Mouse (Mus musculus) embryonic facial prominence, embryonic 11.5 days (tissue): ENCODE measurements around the gene Aph1c. TPM values are rescaled to one million over a fixed set of nuclear protein-coding genes. Genes with fewer than 3 reads are reported as not detected.

Experiments
- ATAC-seq: fragments of 200-750 bp; cut with Nextera tagmentation; replicated peaks from 2 replicates; pipeline ENCODE4 v1.8.0; 2017; ENCODE audit warnings: low read depth; ENCODE audit not compliant: insufficient number of reproducible peaks, low FRiP score, low TSS enrichment
- DNase-seq: peaks from one replicate; pipeline ENCODE4 v3.0.0-alpha.2; 2015; ENCODE audit warnings: low spot score
- H3K27ac ChIP-seq: fragments of 300-500 bp; sonication (generic); replicated peaks from 2 replicates; pipeline ENCODE4 v1.5.1; 2014; ENCODE audit warnings: mild to moderate bottlenecking, low read depth, low read length, control low read depth
- H3K27me3 ChIP-seq: fragments of 300-500 bp; sonication (generic); 2 replicates; pipeline ENCODE4 v1.6.1; 2014; ENCODE audit warnings: mild to moderate bottlenecking, low read length, moderate library complexity, mixed read lengths; ENCODE audit not compliant: control insufficient read depth, insufficient read depth
- H3K36me3 ChIP-seq: fragments of 300-500 bp; sonication (generic); replicated peaks from 2 replicates; pipeline ENCODE4 v1.6.1; 2014; ENCODE audit warnings: low read depth, mild to moderate bottlenecking, low read length, moderate library complexity, mixed read lengths; ENCODE audit not compliant: control insufficient read depth, insufficient read depth
- H3K4me1 ChIP-seq: fragments of 300-500 bp; sonication (generic); 2 replicates; pipeline ENCODE4 v1.6.1; 2014; ENCODE audit warnings: low read length, mixed read lengths; ENCODE audit not compliant: control insufficient read depth, insufficient read depth
- H3K4me2 ChIP-seq: fragments of 300-500 bp; sonication (generic); 2 replicates; pipeline ENCODE4 v1.6.1; 2014; ENCODE audit warnings: low read depth, mild to moderate bottlenecking, control low read depth, low read length, moderate library complexity
- H3K4me3 ChIP-seq: fragments of 300-500 bp; sonication (generic); 2 replicates; pipeline ENCODE4 v1.5.1; 2014; ENCODE audit warnings: low read depth, low read length, control low read depth
- H3K9ac ChIP-seq: fragments of 300-500 bp; sonication (generic); replicated peaks from 2 replicates; pipeline ENCODE4 v1.6.1; 2014; ENCODE audit warnings: mild to moderate bottlenecking, control low read depth, low read length
- H3K9me3 ChIP-seq: fragments of 300-500 bp; sonication (generic); replicated peaks from 2 replicates; pipeline ENCODE4 v1.6.1; 2016; ENCODE audit warnings: mild to moderate bottlenecking, low read length, inconsistent platforms, mixed read lengths; ENCODE audit not compliant: control insufficient read depth
- WGBS: fragments of 180-500 bp; shearing (Covaris S2); extraction: QIAGEN DNeasy Blood & Tissue Kit; methylation state at CpG from one replicate; pipeline ENCODE4 v1.1.7; 2014; 5-methylcytosine and 5-hydroxymethylcytosine counted together
- polyA plus RNA-seq: library from polyadenylated mRNA; unstranded; fragments of >200 nt; fragmentation: Nextera tagmentation; extraction: Ambion mirVana; gene quantifications from 2 replicates; pipeline ENCODE4 v1.2.1, GENCODE M21; 2014

Gene Aph1c
- polyA plus RNA-seq, 1 experiment from 2014 or later, result 1.8 TPM

- Histone ChIP-seq H3K27ac (no peak overlapping the region), H3K9me3 (no peaks in the 10 kb centered on the region), H3K4me1 (no peaks in the 10 kb centered on the region; the same call in 1 of the 2 replicates), H3K36me3 (no peaks in the 10 kb centered on the region), H3K9ac (no peak overlapping the region), H3K4me3 (no peak overlapping the region), H3K27me3 (no peaks in the 10 kb centered on the region), H3K4me2 (no peak overlapping the region)
- no peak for DNase-seq
- ATAC-seq, result no peak
- 92% methylated on average over 5 of the region's 5 CpGs for WGBS
Observed at GRCm38 (mm10) chr9:66859523-66859922, 25.0 kb upstream of the Aph1c start.

DNA sequence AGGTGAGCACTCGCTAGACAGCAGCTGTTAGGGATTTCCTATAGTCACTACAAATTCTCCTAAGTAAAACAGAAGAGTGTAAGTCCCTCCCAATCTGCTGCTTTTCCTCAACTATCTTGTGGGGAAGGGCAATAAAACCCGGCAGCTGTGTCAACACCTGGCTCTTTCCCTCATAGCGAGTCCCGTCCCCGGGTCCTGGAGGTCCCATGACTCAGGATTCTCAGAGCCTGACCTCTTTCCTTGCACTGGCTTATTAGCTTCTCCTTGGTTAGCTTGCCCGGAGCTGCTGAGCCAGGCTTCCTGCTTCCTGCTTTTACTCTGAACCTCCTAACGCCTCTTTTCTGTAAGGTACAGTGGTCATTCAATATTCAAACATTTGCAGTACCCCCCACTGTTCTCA, 21.3 kb upstream of the Aph1c start:
- DNase-seq (peak; percentile 52), ATAC-seq (no peak; the same call in 1 of the 2 replicates)
- no peaks in the 10 kb centered on the region for H3K27me3 ChIP-seq
- 57% methylated on average over 7 of the region's 7 CpGs for WGBS
- H3K4me2 ChIP-seq, result no peak overlapping the region
- no peaks in the 10 kb centered on the region for H3K36me3 ChIP-seq
- H3K9me3 ChIP-seq, result no peaks in the 10 kb centered on the region
- 0 out of 2 replicates have a peak overlapping the region, but pooled peaks have one; percentile 16 for H3K27ac ChIP-seq
- no peak overlapping the region for H3K4me3 ChIP-seq
- H3K9ac ChIP-seq, result no peak overlapping the region
- no peaks in the 10 kb centered on the region for H3K4me1 ChIP-seq

GRCm38 (mm10) chr9:66852592-66852991, 18.1 kb upstream of the Aph1c start:
- DNase-seq (no peak), ATAC-seq (no peak)
- Histone ChIP-seq H3K9me3 (no peaks in the 10 kb centered on the region), H3K36me3 (no peaks in the 10 kb centered on the region), H3K27me3 (no peaks in the 10 kb centered on the region), H3K4me2 (no peak overlapping the region), H3K27ac (no peak overlapping the region), H3K4me1 (no peaks in the 10 kb centered on the region), H3K9ac (no peak overlapping the region), H3K4me3 (no peak overlapping the region)
- 54% methylated on average over 6 of the region's 6 CpGs for WGBS

DNA sequence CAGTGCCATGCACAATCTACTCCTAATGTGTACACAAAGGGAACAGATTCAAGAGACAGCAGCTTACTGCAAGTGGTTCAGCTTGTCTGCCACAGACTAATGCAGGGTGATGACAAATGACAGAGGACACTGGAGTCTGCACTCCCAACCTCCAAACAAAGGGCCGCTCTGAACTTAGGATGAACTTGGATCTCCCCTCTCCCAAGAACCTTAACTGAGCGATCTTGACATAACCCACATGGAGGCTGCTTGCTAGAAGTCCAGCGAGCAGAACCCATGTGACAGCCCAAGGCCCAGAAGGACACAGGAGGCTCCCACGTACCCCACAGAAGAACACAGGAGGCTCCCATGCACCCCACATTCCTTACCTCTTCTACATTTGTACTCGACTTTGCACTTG, 16.4 kb upstream of the Aph1c start:
- no peak overlapping the region for H3K9ac ChIP-seq
- H3K9me3 ChIP-seq, result no peaks in the 10 kb centered on the region
- no peak for DNase-seq
- no peaks in the 10 kb centered on the region for H3K4me1 ChIP-seq
- ATAC-seq, result no peak
- H3K27me3 ChIP-seq, result no peaks in the 10 kb centered on the region
- H3K27ac ChIP-seq, result no peak overlapping the region
- no peaks in the 10 kb centered on the region for H3K36me3 ChIP-seq
- no peak overlapping the region for H3K4me2 ChIP-seq
- 87% methylated on average over 5 of the region's 5 CpGs for WGBS
- no peak overlapping the region for H3K4me3 ChIP-seq

DNA sequence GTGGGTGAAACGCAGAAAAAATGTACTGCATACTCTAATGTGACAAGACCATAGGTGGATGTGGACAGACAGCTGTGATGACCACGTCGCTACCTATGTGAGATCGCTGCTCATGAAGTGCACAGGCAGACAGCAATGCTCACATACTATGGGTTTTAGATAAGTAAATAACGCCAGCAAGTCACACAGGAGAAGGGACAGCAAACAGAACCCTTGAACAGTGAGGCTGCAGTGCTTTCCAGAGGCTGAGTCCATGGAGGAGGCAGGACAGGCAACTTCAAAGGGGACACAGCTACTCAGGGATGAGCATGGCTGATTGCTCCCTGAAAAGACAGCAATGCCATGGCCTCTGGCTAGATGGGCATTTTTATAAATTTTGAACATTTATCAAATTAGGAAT, 12.3 kb upstream of the Aph1c start:
- no peak overlapping the region for H3K27ac ChIP-seq
- no peaks in the 10 kb centered on the region for H3K36me3 ChIP-seq
- ATAC-seq (no peak), DNase-seq (no peak)
- H3K27me3 ChIP-seq, result no peaks in the 10 kb centered on the region
- H3K9me3 ChIP-seq, result no peaks in the 10 kb centered on the region
- H3K4me2 ChIP-seq, result no peak overlapping the region
- 91% methylated on average over 5 of the region's 5 CpGs for WGBS
- no peak overlapping the region for H3K4me3 ChIP-seq
- no peaks in the 10 kb centered on the region for H3K4me1 ChIP-seq
- no peak overlapping the region for H3K9ac ChIP-seq

GRCm38 (mm10) chr9:66835097-66835480, 563 bp upstream of the Aph1c start:
- no peaks in the 10 kb centered on the region for H3K27me3 ChIP-seq
- H3K4me2 ChIP-seq, result peak overlapping the region; percentile 80
- under 1% methylated on average over 24 of the region's 24 CpGs for WGBS
- H3K36me3 ChIP-seq, result no peaks in the 10 kb centered on the region
- no peaks in the 10 kb centered on the region for H3K9me3 ChIP-seq
- ATAC-seq (peak; percentile 77), DNase-seq (no peak)
- H3K4me1 ChIP-seq, result no peaks in the 10 kb centered on the region
- peak overlapping the region; percentile 64 for H3K4me3 ChIP-seq
- no peak overlapping the region for H3K27ac ChIP-seq
- peak overlapping the region; percentile 35 for H3K9ac ChIP-seq

GRCm38 (mm10) chr9:66833851-66834250, 675 bp downstream of the Aph1c start:
- no peak overlapping the region for H3K9ac ChIP-seq
- peak overlapping the region; percentile 64; the same call in 1 of the 2 replicates for H3K4me3 ChIP-seq
- H3K9me3 ChIP-seq, result no peaks in the 10 kb centered on the region
- H3K4me2 ChIP-seq, result peak overlapping the region; percentile 80
- 15% methylated on average over 7 of the region's 7 CpGs for WGBS
- ATAC-seq (no peak), DNase-seq (no peak)
- no peaks in the 10 kb centered on the region for H3K27me3 ChIP-seq
- no peak overlapping the region for H3K27ac ChIP-seq
- no peaks in the 10 kb centered on the region for H3K4me1 ChIP-seq
- no peaks in the 10 kb centered on the region for H3K36me3 ChIP-seq

DNA sequence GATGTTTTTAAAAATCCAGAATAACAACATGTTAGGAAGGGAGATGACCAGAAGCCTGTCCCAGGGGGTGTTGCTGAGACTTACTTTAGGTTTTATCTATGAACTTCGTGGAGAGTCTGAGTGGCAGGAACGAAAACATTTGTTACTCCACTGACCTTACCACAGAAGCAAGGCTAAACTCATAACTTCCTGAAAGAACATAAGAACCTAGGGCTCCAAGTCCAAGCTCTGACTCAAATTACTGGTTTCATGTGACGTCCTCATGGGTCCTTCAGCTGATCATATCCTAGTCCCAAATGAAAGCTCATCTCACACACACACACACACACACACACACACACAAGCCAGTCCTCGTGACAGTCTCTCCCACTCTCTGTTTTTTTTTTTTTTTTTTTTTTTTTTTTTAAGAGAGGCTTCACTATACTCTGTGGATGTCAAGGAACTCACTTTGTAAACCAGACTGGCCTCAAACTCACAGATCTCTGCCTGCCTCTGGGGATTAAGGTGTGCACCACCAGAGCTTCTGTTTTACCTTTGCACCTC, 2.1 kb downstream of the Aph1c start:
- H3K9ac ChIP-seq, result no peak overlapping the region

More for the DNA sequence above, 2.1 kb downstream of the Aph1c start:
- H3K9me3 ChIP-seq, result no peaks in the 10 kb centered on the region
- ATAC-seq (no peak), DNase-seq (no peak)
- no peaks in the 10 kb centered on the region for H3K36me3 ChIP-seq
- no peak overlapping the region for H3K4me2 ChIP-seq
- 45% methylated on average over 4 of the region's 4 CpGs for WGBS
- no peaks in the 10 kb centered on the region for H3K27me3 ChIP-seq
- H3K27ac ChIP-seq, result no peak overlapping the region
- H3K4me3 ChIP-seq, result no peak overlapping the region
- H3K4me1 ChIP-seq, result no peaks in the 10 kb centered on the region
